Comparison of ENCODE assay signal across 21 mouse cellular contexts in genomic region chr6:90806743-90807142, GRCm38 (mm10).
DNase-seq lines count a peak whose midpoint lies in the region; ATAC-seq lines count a peak whose summit lies in the region.
"Had no signal": no experiment of that assay in that cellular context is flagged by ENCODE, and none has a peak within 500 bp of the region (broad histone marks: within the 10 kb centered on the region; RNA-seq: fewer than 3 reads in every experiment).

No protein-coding gene starts in this region.

- DNase-seq in hindbrain, embryonic 11.5 days (ENCODE audit: low spot score): no peak
- no peak for DNase-seq in neural tube, embryonic 10.5 days (ENCODE audit: extremely low spot score, low spot score)
- DNase-seq in retina, postnatal 1 day: peak; percentile 63
- DNase-seq in kidney, postnatal 36 days: no peak
- DNase-seq: adrenal gland, adult 2 months; gastrocnemius, postnatal 14 days; heart, adult 11 months; heart, postnatal 10 days; liver, embryonic 13.5 days; lung, adult 2 months; right cerebral cortex, postnatal 4 days had no signal

- H3K9me3 ChIP-seq in hindbrain, embryonic 13.5 days: no peaks in the 10 kb centered on the region
- H3K9me3 ChIP-seq in hindbrain, embryonic 11.5 days (ENCODE audit: control insufficient read depth, low read length): no peaks in the 10 kb centered on the region
- no peaks in the 10 kb centered on the region for H3K9me3 ChIP-seq in neural tube, embryonic 15.5 days (replicated peaks)
- no peaks in the 10 kb centered on the region for H3K9me3 ChIP-seq in hindbrain, embryonic 16.5 days (ENCODE audit: control insufficient read depth, low read length)
- H3K9me3 ChIP-seq in forebrain, embryonic 13.5 days (replicated peaks): no peaks in the 10 kb centered on the region
- H3K9me3 ChIP-seq: embryonic facial prominence, embryonic 15.5 days; heart, embryonic 12.5 days; limb, embryonic 13.5 days; liver, embryonic 13.5 days; stomach, embryonic 15.5 days had no signal

- no peaks in the 10 kb centered on the region for H3K27me3 ChIP-seq in hindbrain, embryonic 13.5 days
- H3K27me3 ChIP-seq in hindbrain, embryonic 11.5 days (ENCODE audit: control insufficient read depth, insufficient read depth, low read length): no peaks in the 10 kb centered on the region
- H3K27me3 ChIP-seq in neural tube, embryonic 15.5 days (replicated peaks): no peaks in the 10 kb centered on the region
- no peaks in the 10 kb centered on the region for H3K27me3 ChIP-seq in hindbrain, embryonic 16.5 days (replicated peaks; ENCODE audit: control insufficient read depth, insufficient read depth, low read length)
- H3K27me3 ChIP-seq in forebrain, embryonic 13.5 days: no peaks in the 10 kb centered on the region
- H3K27me3 ChIP-seq: embryonic facial prominence, embryonic 15.5 days; stomach, embryonic 15.5 days had no signal

- peaks cover 76% of the 10 kb centered on the region for H3K4me1 ChIP-seq in hindbrain, embryonic 13.5 days (replicated peaks)
- H3K4me1 ChIP-seq in hindbrain, embryonic 11.5 days (replicated peaks; ENCODE audit: control insufficient read depth, insufficient read depth, low read length): peaks cover 14% of the 10 kb centered on the region
- peaks cover 66% of the 10 kb centered on the region for H3K4me1 ChIP-seq in neural tube, embryonic 15.5 days
- peaks cover 54% of the 10 kb centered on the region for H3K4me1 ChIP-seq in hindbrain, embryonic 16.5 days (ENCODE audit: control insufficient read depth, insufficient read depth, low read depth, low read length)
- peaks cover 65% of the 10 kb centered on the region for H3K4me1 ChIP-seq in forebrain, embryonic 13.5 days
- H3K4me1 ChIP-seq: liver, embryonic 13.5 days had no signal

- H3K27ac ChIP-seq in hindbrain, embryonic 13.5 days: 0 out of 2 replicates have a peak overlapping the region, but pooled peaks have one; percentile 20
- no peak overlapping the region for H3K27ac ChIP-seq in hindbrain, embryonic 11.5 days (ENCODE audit: low read depth, low read length)
- peak overlapping the region; percentile 54 for H3K27ac ChIP-seq in neural tube, embryonic 15.5 days (replicated peaks)
- H3K27ac ChIP-seq in hindbrain, embryonic 16.5 days (ENCODE audit: low read depth, low read length): peak overlapping the region; percentile 57; the same call in 1 of the 2 replicates
- H3K27ac ChIP-seq in forebrain, embryonic 13.5 days: no peak overlapping the region
- H3K27ac ChIP-seq: embryonic facial prominence, embryonic 15.5 days; limb, embryonic 13.5 days; liver, embryonic 13.5 days; stomach, embryonic 15.5 days had no signal

- no peak overlapping the region for H3K4me2 ChIP-seq in hindbrain, embryonic 13.5 days
- no peak overlapping the region for H3K4me2 ChIP-seq in hindbrain, embryonic 11.5 days (replicated peaks; ENCODE audit: low read depth, low read length)
- no peak overlapping the region for H3K4me2 ChIP-seq in neural tube, embryonic 15.5 days
- H3K4me2 ChIP-seq in hindbrain, embryonic 16.5 days (ENCODE audit: low read length): peak overlapping the region; percentile 16; the same call in 1 of the 2 replicates
- H3K4me2 ChIP-seq in forebrain, embryonic 13.5 days: no peak overlapping the region
- H3K4me2 ChIP-seq: embryonic facial prominence, embryonic 15.5 days; heart, embryonic 12.5 days; limb, embryonic 13.5 days; liver, embryonic 13.5 days; stomach, embryonic 15.5 days had no signal

- no peak for ATAC-seq in hindbrain, embryonic 13.5 days (ENCODE audit: low FRiP score)
- no peak for ATAC-seq in hindbrain, embryonic 11.5 days (ENCODE audit: low FRiP score)
- ATAC-seq in neural tube, embryonic 15.5 days (ENCODE audit: low FRiP score): no peak
- ATAC-seq in hindbrain, embryonic 16.5 days: no peak
- no peak for ATAC-seq in forebrain, embryonic 13.5 days
- ATAC-seq: forebrain, embryonic 16.5 days; intestine, postnatal 0 days had no signal

- peak overlapping the region; percentile 35; the same call in 1 of the 2 replicates for H3K9ac ChIP-seq in hindbrain, embryonic 13.5 days
- no peak overlapping the region for H3K9ac ChIP-seq in hindbrain, embryonic 11.5 days (ENCODE audit: low read depth, low read length)
- no peak overlapping the region for H3K9ac ChIP-seq in neural tube, embryonic 15.5 days (replicated peaks)
- 0 out of 2 replicates have a peak overlapping the region, but pooled peaks have one; percentile 24 for H3K9ac ChIP-seq in hindbrain, embryonic 16.5 days (ENCODE audit: low read depth, low read length)
- H3K9ac ChIP-seq in forebrain, embryonic 13.5 days: no peak overlapping the region
- H3K9ac ChIP-seq: embryonic facial prominence, embryonic 15.5 days; heart, embryonic 12.5 days; limb, embryonic 13.5 days; liver, embryonic 13.5 days; stomach, embryonic 15.5 days had no signal

- WGBS in hindbrain, embryonic 13.5 days: 76% methylated on average over 1 of the region's 1 CpGs
- 80% methylated on average over 1 of the region's 1 CpGs for WGBS in hindbrain, embryonic 11.5 days
- 68% methylated on average over 1 of the region's 1 CpGs for WGBS in neural tube, embryonic 15.5 days
- 67% methylated on average over 1 of the region's 1 CpGs for WGBS in hindbrain, embryonic 16.5 days
- 65% methylated on average over 1 of the region's 1 CpGs for WGBS in forebrain, embryonic 13.5 days

- H3K36me3 ChIP-seq in hindbrain, embryonic 13.5 days: no peaks in the 10 kb centered on the region
- H3K36me3 ChIP-seq in hindbrain, embryonic 11.5 days (ENCODE audit: control insufficient read depth, insufficient read depth, low read length): no peaks in the 10 kb centered on the region
- H3K36me3 ChIP-seq in neural tube, embryonic 15.5 days: no peaks in the 10 kb centered on the region
- H3K36me3 ChIP-seq in hindbrain, embryonic 16.5 days (ENCODE audit: control insufficient read depth, insufficient read depth, low read length): no peaks in the 10 kb centered on the region
- no peaks in the 10 kb centered on the region for H3K36me3 ChIP-seq in forebrain, embryonic 13.5 days (ENCODE audit: poor library complexity, severe bottlenecking)
- H3K36me3 ChIP-seq: embryonic facial prominence, embryonic 15.5 days; heart, embryonic 12.5 days; limb, embryonic 13.5 days; liver, embryonic 13.5 days; stomach, embryonic 15.5 days had no signal

- no peak overlapping the region for H3K4me3 ChIP-seq in hindbrain, embryonic 13.5 days
- no peak overlapping the region for H3K4me3 ChIP-seq in hindbrain, embryonic 11.5 days (ENCODE audit: low read depth, low read length)
- H3K4me3 ChIP-seq in neural tube, embryonic 15.5 days (replicated peaks): no peak overlapping the region
- no peak overlapping the region for H3K4me3 ChIP-seq in hindbrain, embryonic 16.5 days (ENCODE audit: low read length)
- H3K4me3 ChIP-seq in forebrain, embryonic 13.5 days: no peak overlapping the region
- H3K4me3 ChIP-seq: embryonic facial prominence, embryonic 15.5 days; heart, embryonic 12.5 days; limb, embryonic 13.5 days; liver, embryonic 13.5 days; stomach, embryonic 15.5 days had no signal

Comparison
In these comparisons a context has a peak if more than half of its experiments do, and no peak if none do; other contexts are left out.
1. H3K27ac ChIP-seq: peak in hindbrain, embryonic 13.5 days (single experiment), neural tube, embryonic 15.5 days (single experiment) and hindbrain, embryonic 16.5 days (single experiment); none in hindbrain, embryonic 11.5 days (single experiment) and forebrain, embryonic 13.5 days (single experiment).
2. H3K9ac ChIP-seq: peak in hindbrain, embryonic 13.5 days (single experiment) and hindbrain, embryonic 16.5 days (single experiment); none in hindbrain, embryonic 11.5 days (single experiment), neural tube, embryonic 15.5 days (single experiment) and forebrain, embryonic 13.5 days (single experiment).